Mouse (Mus musculus) forebrain, embryonic 10.5 days (tissue): Measurements from ENCODE around the gene Gm10721. TPM values are rescaled to one million over a fixed set of nuclear protein-coding genes. Genes with fewer than 3 reads are reported as not detected.
"Not testable (repeated sequence)": the region's sequence is repeated elsewhere in the genome, so short reads cannot be mapped to it uniquely, and the experiment has no call there.

ENCODE experiments used
- DNase-seq: peaks from one replicate; pipeline ENCODE4 v3.0.0-alpha.2; 2017; ENCODE audit warnings: low spot score; ENCODE audit errors: extremely low spot score
- H3K27ac ChIP-seq: fragments of 300-500 bp; sonication (generic); 2 replicates; pipeline ENCODE4 v1.5.1; 2016; ENCODE audit warnings: mild to moderate bottlenecking
- H3K27me3 ChIP-seq: fragments of 300-500 bp; sonication (generic); 2 replicates; pipeline ENCODE4 v1.6.1; 2016; ENCODE audit warnings: mild to moderate bottlenecking; ENCODE audit not compliant: poor library complexity, severe bottlenecking
- H3K36me3 ChIP-seq: fragments of 300-500 bp; sonication (generic); replicated peaks from 2 replicates; pipeline ENCODE4 v1.6.1; 2016; ENCODE audit warnings: mild to moderate bottlenecking, moderate library complexity
- H3K4me1 ChIP-seq: fragments of 300-500 bp; sonication (generic); 2 replicates; pipeline ENCODE4 v1.6.1; 2016
- H3K4me3 ChIP-seq: fragments of 300-500 bp; sonication (generic); 2 replicates; pipeline ENCODE4 v1.5.1; 2016; ENCODE audit warnings: mild to moderate bottlenecking, moderate library complexity
- H3K9me3 ChIP-seq: fragments of 300-500 bp; sonication (generic); 2 replicates; pipeline ENCODE4 v1.6.1; 2016; ENCODE audit warnings: mild to moderate bottlenecking, moderate library complexity
- WGBS: fragments of 180-500 bp; shearing (Covaris S2); methylation state at CpG from one replicate; pipeline ENCODE4 v1.1.7; 2016; 5-methylcytosine and 5-hydroxymethylcytosine counted together
- polyA plus RNA-seq: library from polyadenylated mRNA; unstranded; fragments of >200 nt; fragmentation: Nextera tagmentation; extraction: Ambion mirVana; gene quantifications from 2 replicates; pipeline ENCODE4 v1.2.1, GENCODE M21; 2016

Gm10721 gene
- polyA plus RNA-seq, 1 experiment from 2014 or later, result not detected

GRCm38 (mm10) chr9:3018944-3019343, 6.0 kb downstream of the Gm10721 start:
- not testable (repeated sequence) for H3K27me3 ChIP-seq, H3K36me3 ChIP-seq, H3K4me1 ChIP-seq, H3K9me3 ChIP-seq, H3K4me3 ChIP-seq, DNase-seq, H3K27ac ChIP-seq
- 61% methylated on average over 9 of the region's 9 CpGs for WGBS

DNA sequence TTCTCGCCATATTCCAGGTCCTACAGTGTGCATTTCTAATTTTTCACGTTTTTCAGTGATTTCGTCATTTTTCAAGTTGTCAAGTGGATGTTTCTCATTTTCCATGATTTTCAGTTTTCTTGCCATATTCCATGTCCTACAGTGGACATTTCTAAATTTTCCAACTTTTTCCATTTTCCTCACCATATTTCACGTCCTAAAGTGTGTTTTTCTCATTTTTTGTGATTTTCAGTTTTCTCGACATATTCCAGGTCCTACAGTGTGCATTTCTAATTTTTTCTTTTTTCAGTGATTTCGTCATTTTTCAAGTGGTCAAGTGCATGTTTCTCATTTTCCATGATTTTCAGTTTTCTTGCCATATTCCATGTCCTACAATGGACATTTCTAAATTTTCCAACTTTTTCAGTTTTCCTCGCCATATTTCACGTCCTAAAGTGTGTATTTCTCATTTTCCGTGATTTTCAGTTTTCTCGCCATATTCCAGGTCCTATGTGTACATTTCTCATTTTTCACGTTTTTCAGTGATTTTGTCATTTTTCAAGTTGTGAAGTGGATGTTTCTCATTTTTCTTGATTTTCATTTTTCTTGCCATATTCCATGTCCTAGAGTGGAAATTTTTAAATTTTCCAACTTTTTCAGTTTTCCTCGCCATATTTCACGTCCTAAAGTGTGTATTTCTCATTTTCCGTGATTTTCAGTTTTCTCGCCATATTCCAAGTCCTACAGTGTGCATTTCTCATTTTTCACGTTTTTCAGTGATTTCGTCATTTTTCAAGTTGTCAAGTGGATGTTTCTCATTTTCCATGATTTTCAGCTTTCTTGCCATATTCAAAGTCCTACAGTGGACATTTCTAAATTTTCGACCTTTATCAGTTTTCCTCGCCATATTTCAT, 7.1 kb downstream of the Gm10721 start:
- not testable (repeated sequence) for H3K4me1 ChIP-seq, H3K9me3 ChIP-seq, DNase-seq, H3K4me3 ChIP-seq, H3K36me3 ChIP-seq, H3K27me3 ChIP-seq, H3K27ac ChIP-seq
- 77% methylated on average over 17 of the region's 19 CpGs for WGBS

DNA sequence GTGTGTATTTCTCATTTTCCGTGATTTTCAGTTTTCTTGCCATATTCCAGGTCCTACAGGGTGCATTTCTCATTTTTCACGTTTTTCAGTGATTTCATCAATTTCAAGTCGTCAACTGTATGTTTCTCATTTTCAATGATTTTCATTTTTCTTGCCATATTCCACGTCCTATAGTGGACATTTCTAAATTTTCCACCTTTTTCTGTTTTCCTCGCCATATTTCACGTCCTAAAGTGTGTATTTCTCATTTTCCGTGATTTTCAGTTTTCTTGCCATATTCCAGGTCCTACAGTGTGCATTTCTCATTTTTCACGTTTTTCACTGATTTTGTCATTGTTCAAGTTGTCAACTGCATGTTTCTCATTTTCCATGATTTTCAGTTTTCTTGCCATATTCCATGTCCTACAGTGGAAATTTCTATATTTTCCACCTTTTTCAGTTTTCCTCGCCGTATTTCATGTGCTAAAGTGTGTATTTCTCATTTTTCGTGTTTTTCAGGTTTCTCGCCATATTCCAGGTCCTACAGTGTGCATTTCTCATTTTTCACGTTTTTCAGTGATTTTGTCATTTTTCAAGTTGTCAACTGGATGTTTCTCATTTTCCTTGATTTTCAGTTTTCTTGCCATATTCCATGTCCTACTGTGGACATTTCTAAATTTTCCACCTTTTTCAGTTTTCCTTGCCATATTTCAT, 9.5 kb downstream of the Gm10721 start:
- H3K36me3 ChIP-seq, H3K27me3 ChIP-seq, H3K27ac ChIP-seq, H3K4me3 ChIP-seq, H3K9me3 ChIP-seq, H3K4me1 ChIP-seq: not testable (repeated sequence)
- WGBS, result 73% methylated on average over 11 of the region's 13 CpGs
- peak; percentile 27 for DNase-seq

DNA sequence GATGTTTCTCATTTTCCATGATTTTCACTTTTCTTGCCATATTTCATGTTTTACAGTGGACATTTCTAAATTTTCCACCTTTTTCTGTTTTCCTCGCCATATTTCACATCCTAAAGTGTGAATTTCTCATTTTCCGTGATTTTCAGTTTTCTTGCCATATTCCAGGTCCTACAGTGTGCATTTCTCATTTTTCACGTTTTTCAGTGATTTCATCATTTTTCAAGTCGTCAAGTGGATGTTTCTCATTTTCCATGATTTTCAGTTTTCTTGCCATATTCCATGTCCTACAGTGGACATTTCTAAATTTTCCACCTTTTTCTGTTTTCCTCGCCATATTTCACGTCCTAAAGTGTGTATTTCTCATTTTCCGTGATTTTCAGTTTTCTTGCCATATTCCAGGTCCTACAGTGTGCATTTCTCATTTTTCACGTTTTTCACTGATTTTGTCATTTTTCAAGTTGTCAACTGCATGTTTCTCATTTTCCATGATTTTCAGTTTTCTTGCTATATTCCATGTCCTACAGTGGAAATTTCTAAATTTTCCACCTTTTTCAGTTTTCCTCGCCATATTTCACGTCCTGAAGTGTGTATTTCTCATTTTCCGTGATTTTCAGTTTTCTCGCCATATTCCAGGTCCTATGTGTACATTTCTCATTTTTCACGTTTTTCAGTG, 10.5 kb downstream of the Gm10721 start, which contains the start of gene Gm10718:
Gm10718 (plus strand) TSS at position 236 of the 673 bp plus-strand sequence.
- not testable (repeated sequence) for H3K9me3 ChIP-seq, H3K4me1 ChIP-seq, H3K4me3 ChIP-seq, H3K36me3 ChIP-seq, H3K27me3 ChIP-seq, DNase-seq, H3K27ac ChIP-seq
- WGBS, result 72% methylated on average over 12 of the region's 13 CpGs

DNA sequence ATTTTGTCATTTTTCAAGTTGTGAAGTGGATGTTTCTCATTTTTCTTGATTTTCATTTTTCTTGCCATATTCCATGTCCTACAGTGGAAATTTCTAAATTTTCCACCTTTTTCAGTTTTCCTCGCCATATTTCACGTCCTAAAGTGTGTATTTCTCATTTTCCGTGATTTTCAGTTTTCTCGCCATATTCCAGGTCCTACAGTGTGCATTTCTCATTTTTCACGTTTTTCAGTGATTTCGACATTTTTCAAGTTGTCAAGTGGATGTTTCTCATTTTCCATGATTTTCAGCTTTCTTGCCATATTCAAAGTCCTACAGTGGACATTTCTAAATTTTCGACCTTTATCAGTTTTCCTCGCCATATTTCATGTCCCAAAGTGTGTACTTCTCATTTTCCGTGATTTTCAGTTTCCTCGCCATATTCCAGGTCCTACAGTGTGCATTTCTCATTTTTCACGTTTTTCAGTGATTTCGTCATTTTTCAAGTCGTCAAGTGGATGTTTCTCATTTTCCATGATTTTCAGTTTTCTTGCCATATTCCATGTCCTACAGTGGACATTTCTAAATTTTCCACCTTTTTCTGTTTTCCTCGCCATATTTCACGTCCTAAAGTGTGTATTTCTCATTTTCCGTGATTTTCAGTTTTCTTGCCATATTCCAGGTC, 11.2 kb downstream of the Gm10721 start:
- H3K4me3 ChIP-seq, H3K9me3 ChIP-seq, H3K27ac ChIP-seq, H3K4me1 ChIP-seq, DNase-seq, H3K27me3 ChIP-seq, H3K36me3 ChIP-seq: not testable (repeated sequence)
- 77% methylated on average over 16 of the region's 16 CpGs for WGBS

- DNase-seq, H3K27ac ChIP-seq, H3K36me3 ChIP-seq, H3K9me3 ChIP-seq, H3K4me1 ChIP-seq, H3K27me3 ChIP-seq, H3K4me3 ChIP-seq: not testable (repeated sequence)
- 73% methylated on average over 12 of the region's 12 CpGs for WGBS
These were observed 12.1 kb downstream of the Gm10721 start, which contains the start of gene Gm10717 for GRCm38 (mm10) chr9:3024912-3025467. TSS of gene Gm10717 (plus strand) at chr9:3025417.

GRCm38 (mm10) chr9:3025653-3026052, 12.7 kb downstream of the Gm10721 start:
- not testable (repeated sequence) for DNase-seq, H3K27ac ChIP-seq, H3K9me3 ChIP-seq, H3K4me1 ChIP-seq, H3K4me3 ChIP-seq, H3K36me3 ChIP-seq, H3K27me3 ChIP-seq
- 74% methylated on average over 5 of the region's 6 CpGs for WGBS

GRCm38 (mm10) chr9:3026136-3026535, 13.2 kb downstream of the Gm10721 start:
- H3K4me1 ChIP-seq, H3K4me3 ChIP-seq, H3K9me3 ChIP-seq, H3K36me3 ChIP-seq, H3K27ac ChIP-seq, H3K27me3 ChIP-seq, DNase-seq: not testable (repeated sequence)
- WGBS, result 75% methylated on average over 5 of the region's 5 CpGs

DNA sequence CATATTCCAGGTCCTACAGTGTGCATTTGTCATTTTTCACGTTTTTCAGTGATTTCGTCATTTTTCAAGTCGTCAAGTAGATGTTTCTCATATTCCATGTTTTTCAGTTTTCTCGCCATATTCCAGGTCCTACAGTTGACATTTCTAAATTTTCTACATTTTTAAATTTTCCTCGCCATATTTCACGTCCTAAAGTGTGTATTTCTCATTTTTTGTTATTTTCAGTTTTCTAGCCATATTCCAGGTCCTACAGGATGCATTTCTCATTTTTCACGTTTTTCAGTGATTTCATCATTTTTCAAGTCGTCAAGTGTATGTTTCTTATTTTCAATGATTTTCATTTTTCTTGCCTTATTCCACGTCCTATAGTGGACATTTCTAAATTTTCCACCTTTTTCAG, 13.8 kb downstream of the Gm10721 start:
- not testable (repeated sequence) for DNase-seq, H3K4me3 ChIP-seq, H3K27me3 ChIP-seq, H3K36me3 ChIP-seq, H3K27ac ChIP-seq, H3K9me3 ChIP-seq, H3K4me1 ChIP-seq
- 67% methylated on average over 9 of the region's 9 CpGs for WGBS

GRCm38 (mm10) chr9:3027200-3027599, 14.3 kb downstream of the Gm10721 start:
- H3K27me3 ChIP-seq, H3K27ac ChIP-seq, H3K9me3 ChIP-seq, H3K4me3 ChIP-seq, H3K4me1 ChIP-seq, H3K36me3 ChIP-seq: not testable (repeated sequence)
- peak; percentile 82 for DNase-seq
- 71% methylated on average over 9 of the region's 9 CpGs for WGBS

DNA sequence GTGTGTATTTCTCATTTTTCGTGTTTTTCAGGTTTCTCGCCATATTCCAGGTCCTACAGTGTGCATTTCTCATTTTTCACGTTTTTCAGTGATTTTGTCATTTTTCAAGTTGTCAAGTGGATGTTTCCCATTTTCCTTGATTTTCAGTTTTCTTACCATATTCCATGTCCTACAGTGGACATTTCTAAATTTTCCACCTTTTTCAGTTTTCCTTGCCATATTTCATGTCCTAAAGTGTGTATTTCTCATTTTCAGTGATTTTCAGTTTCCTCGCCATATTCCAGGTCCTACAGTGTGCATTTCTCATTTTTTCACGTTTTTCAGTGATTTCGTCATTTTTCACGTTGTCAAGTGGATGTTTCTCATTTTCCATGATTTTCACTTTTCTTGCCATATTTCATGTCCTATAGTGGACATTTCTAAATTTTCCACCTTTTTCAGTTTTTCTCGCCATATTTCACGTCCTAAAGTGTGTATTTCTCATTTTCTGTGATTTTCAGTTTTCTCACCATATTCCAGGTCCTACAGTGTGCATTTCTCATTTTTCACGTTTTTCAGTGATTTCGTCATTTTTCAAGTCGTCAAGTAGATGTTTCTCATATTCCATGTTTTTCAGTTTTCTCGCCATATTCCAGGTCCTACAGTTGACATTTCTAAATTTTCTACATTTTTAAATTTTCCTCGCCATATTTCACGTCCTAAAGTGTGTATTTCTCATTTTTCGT, 16.5 kb downstream of the Gm10721 start:
- not testable (repeated sequence) for H3K27ac ChIP-seq, H3K36me3 ChIP-seq, DNase-seq, H3K4me3 ChIP-seq, H3K27me3 ChIP-seq, H3K4me1 ChIP-seq, H3K9me3 ChIP-seq
- WGBS, result 63% methylated on average over 14 of the region's 16 CpGs
